Mouse (Mus musculus): ENCODE data around the gene Igdcc3. TPM values are rescaled to one million over a fixed set of nuclear protein-coding genes. Genes with fewer than 3 reads are reported as not detected.

Igdcc3 gene
- total RNA-seq, 2 experiments from 2014 or later, result 0.08 TPM; not detected in 1

GRCm38 (mm10) chr9:65135126-65135525, 5.9 kb upstream of the Igdcc3 start:
- intact Hi-C loops (cut with DNase I), result loop anchor here (5.0 kb wide), 1 partner anchor 297 kb away; no protein-coding TSS in a partner anchor
- DNase-seq, result no peak

- intact Hi-C loops (cut with DNase I), result no loop called here
- no peak for DNase-seq
These were observed 498 bp upstream of the Igdcc3 start for GRCm38 (mm10) chr9:65140491-65140890.

DNA sequence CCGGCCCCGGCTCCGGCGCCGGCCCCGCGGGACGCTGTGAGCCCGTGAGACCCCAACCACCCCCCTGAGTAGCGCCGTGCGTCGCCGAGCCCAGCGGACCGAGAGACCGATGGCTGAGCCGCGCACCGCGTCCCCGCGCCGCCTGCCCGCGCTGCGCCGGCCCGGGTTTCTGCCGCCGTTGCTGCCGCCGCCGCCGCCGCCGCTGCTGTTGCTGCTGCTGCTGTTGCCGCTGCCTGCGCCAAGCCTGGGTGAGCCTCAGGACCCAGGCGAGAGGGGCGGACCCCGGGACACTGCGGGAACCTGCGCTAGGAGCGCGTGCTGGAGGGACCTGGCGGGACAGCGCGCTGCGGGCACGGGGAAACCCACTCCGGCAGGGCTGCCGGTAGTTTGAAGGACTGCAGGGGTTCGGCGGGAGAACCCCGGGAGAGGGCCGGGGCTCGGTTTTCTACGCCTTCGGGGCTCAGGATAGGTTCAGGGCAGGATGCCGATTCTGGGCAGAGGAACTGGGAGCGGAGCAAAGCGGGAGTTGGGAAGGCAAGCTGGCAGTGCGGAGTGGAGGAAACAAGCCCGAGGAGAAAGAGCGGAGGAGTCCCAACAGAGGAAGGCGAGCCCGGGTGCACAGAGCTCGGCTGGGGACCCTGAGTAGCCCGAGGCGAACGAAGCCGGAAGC, 452 bp downstream of the Igdcc3 start:
- intact Hi-C loops (cut with DNase I), result no loop called here
- peak; percentile 44 to 57 for DNase-seq

DNA sequence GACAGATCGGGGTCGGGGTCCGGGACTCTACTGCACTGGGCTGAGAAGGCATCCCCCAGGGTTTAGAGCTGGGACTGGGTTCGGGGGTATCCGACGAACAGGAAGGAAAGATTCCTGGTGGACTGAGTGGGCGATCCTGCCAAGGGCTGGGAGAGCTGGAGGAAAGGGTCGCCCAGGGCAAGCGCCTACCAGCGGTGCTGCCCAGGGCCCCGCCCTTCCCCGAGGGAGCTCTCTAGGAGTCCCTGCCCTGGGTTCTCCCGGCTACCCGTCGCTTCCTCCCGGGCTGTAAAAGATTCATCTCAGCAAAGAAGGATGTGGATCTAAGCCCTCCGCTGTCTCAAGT, 958 bp downstream of the Igdcc3 start:
- peak in 1 of 2 experiments; percentile 19 for DNase-seq
- intact Hi-C loops (cut with DNase I), result no loop called here

DNA sequence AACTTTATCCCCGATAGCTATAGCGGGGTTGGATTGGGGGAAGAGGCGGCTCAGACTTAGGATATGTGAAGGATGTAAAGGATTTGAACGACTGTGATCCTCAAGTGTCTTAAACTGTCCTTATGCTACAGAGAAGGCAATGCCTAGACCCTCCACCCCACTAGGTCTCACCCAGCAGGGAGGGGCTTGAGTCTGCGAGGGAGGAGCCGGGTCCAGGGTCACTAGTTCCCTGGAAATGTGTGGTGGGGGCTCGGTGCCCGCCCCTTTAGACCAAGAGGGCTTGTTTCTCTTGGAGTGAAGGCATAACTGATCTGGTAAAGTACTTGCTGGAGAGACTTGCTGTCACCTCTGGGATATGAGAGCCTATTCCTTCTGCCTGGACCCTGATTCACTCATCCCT, 1.4 kb downstream of the Igdcc3 start:
- intact Hi-C loops (cut with DNase I), result no loop called here
- DNase-seq, result no peak

GRCm38 (mm10) chr9:65146001-65146400, 5.0 kb downstream of the Igdcc3 start:
- no peak for DNase-seq
- intact Hi-C loops (cut with DNase I), result no loop called here

- DNase-seq, result no peak
- intact Hi-C loops (cut with DNase I), result no loop called here
These were observed 7.5 kb downstream of the Igdcc3 start for GRCm38 (mm10) chr9:65148507-65148906.

GRCm38 (mm10) chr9:65152711-65153330, 11.8 kb downstream of the Igdcc3 start:
- intact Hi-C loops (cut with DNase I), result no loop called here
- no peak for DNase-seq

DNA sequence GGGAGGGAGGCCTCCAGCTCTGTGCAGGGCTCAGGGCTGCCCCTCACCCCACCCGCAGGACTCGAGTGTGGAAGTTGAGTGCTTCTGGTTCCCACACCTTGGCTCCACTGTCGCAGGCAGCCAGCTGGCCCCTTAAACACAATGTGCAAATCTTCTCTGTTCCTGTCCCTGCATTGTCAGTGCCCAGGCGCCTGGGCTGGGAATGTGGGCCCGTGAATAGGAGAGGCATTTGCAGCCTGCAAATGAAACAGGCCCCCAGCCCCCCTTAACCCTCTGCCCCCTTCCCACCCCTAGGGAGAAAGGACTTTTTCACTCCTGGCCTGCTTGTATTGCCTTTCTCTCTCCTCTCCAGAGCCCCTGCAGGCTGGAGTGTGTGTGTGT, 12.3 kb downstream of the Igdcc3 start:
- DNase-seq, result no peak
- intact Hi-C loops (cut with DNase I), result no loop called here

DNA sequence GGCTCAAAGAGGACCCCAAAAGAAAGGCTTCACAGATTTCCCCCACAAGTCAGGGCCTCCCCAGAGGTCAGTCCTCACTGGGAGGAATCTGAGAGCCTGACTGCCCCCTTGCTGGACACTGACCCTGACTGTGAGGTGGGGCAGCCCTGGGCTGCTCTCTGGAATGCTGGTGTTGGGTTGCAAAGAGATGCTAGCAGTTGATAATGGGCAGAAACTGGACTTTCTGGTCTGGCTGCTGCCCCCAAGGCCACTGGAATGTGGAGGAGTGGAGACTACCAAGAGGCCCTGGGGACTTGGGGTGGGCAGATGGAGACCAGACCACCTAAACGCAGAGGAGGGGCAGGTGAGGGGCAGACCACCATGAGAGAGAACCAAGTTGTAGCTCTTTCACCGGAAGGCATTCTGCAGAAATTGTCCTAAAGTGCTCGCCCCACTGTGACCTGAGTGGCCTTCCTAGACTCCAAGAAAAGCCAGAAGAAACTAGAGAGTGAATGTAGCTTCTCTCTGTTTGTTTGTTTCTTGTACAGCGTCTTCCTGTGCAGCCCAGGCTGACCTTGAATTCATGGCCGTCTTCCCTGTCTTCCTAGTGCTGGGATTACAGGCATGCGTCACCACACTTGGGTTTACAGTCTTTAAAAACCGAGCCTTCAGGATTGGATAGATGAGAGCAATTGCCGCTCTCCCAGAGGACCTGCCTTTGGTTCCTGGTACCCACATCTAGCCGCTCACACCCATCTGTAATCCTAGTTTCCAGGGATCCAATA, 13.9 kb downstream of the Igdcc3 start:
- DNase-seq, result no peak
- intact Hi-C loops (cut with DNase I), result no loop called here

- intact Hi-C loops (cut with DNase I), result no loop called here
These were observed 15.6 kb downstream of the Igdcc3 start for GRCm38 (mm10) chr9:65156604-65157003.

GRCm38 (mm10) chr9:65157631-65158030, 16.6 kb downstream of the Igdcc3 start:
- no peak for DNase-seq
- intact Hi-C loops (cut with DNase I), result no loop called here

More at GRCm38 (mm10) chr9:65156604-65157003, 15.6 kb downstream of the Igdcc3 start:
- DNase-seq, result no peak

GRCm38 (mm10) chr9:65161188-65161587, 20.2 kb downstream of the Igdcc3 start:
- intact Hi-C loops (cut with DNase I), result no loop called here
- no peak for DNase-seq

GRCm38 (mm10) chr9:65161881-65162280, 20.9 kb downstream of the Igdcc3 start:
- DNase-seq, result no peak
- intact Hi-C loops (cut with DNase I), result no loop called here

DNA sequence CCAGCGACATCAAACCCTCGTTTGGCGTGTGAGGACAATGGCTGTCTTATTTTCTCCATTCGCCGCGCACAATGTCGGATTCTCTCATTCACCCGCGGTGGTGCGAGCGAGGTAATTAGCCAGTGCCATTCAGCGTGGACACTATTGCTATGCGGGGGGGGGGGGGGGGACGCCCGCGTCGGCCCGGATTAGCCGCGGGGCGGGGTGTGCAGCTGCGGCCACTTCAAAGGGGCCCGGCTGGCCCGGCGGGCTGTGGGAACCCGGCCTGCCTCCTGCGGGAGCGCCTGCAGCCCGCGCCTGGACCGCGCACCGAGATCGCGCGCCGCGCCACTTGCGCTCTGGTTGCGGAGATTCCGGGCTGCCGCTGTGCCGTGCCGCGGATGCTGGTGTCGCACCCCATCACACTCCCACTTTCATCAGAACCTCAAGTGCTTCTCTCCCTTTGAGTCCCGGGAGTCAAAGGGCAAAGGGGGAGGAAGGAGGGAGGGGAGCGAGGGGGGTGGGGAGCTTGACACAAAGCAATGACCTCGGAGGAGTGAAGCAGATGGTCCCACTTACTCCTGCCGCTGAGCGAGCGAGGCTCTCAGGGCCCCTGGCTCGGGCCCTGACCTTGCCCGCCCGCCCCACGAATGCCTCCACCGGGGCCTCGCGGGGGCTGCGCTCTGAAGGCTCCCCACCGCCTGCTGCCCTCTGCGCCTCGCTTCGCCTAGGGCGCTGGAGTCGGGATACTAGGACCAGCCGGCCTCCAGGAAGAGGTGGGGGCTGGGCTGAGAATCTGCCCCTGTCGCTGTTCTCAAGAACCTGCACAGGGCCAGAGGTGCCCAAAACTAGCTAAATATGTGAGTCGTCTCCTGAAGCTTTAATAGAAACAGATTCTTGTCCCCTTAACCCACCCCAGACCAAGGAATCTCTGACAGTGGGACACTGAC, 22.0 kb downstream of the Igdcc3 start:
- intact Hi-C loops (cut with DNase I), result no loop called here
- no peak for DNase-seq

GRCm38 (mm10) chr9:65164870-65165269, 23.9 kb downstream of the Igdcc3 start:
- DNase-seq, result no peak
- intact Hi-C loops (cut with DNase I), result loop anchor here (1.0 kb wide), 1 partner anchor 31 kb away; no protein-coding TSS in a partner anchor

GRCm38 (mm10) chr9:65166386-65166785, 25.4 kb downstream of the Igdcc3 start:
- no peak for DNase-seq
- intact Hi-C loops (cut with DNase I), result no loop called here

DNA sequence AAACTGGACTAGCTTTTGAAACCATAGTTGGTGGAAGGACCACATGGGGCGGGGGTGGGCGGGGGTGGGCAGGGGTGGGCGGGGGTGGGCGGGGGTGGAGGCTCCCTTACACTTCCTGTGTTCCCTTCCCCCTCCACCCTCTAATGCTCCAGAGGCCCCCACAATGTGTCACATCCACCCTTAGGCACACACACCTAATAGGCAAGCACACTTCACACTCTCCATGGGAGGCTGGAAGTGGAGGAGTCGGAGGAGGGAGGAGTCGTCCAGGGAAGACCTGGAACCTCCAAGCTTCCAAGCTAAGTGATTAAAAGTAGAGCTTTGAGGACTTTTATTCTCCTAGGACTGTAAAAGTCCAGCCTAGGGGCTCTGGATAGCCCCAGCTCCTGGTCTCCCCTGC, 27.5 kb downstream of the Igdcc3 start:
- intact Hi-C loops (cut with DNase I), result no loop called here
- no peak for DNase-seq

DNA sequence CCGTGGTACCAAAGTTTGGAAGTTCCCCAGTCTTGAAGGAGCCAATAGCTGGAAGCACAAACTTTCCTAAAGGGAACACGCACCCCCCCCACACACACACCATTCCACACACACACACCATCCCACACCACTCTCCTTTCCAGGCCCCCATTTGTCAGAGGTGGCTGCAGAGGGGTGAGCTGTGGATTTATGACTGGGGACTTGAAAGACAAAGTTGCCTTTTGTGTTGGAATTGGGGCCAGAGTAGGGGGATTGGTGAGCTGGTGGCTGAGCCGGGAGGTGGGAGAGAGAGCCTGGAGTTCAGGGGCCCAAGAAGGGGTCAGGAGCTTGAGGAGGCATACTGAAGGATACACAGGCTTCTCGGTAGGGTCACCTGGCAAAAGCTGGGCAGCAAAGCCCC, 28.0 kb downstream of the Igdcc3 start:
- intact Hi-C loops (cut with DNase I), result no loop called here

GRCm38 (mm10) chr9:65172654-65173053, 31.7 kb downstream of the Igdcc3 start:
- no peak for DNase-seq
- intact Hi-C loops (cut with DNase I), result no loop called here

More for the DNA sequence above, 28.0 kb downstream of the Igdcc3 start:
- no peak for DNase-seq

Measured in heart, postnatal 36 days (tissue).